Mouse (Mus musculus): ENCODE measurements at regions not wholly inside any gene's neighbourhood (a gene's known extent, or its start where the extent isn't known, plus 50 kb on each side); places are given as distances from the start of the nearest gene placed in this dataset.

GRCm38 (mm10) chr5:90164434-90164833, 59.4 kb downstream of the Cox18 start:
- no peak for DNase-seq

GRCm38 (mm10) chr5:90163033-90163859, 60.6 kb downstream of the Cox18 start:
- DNase-seq: no peak

- DNase-seq: no peak
Observed at GRCm38 (mm10) chr5:90160281-90160680, 63.5 kb downstream of the Cox18 start.

- DNase-seq: no peak
Observed at GRCm38 (mm10) chr5:90156522-90156921, 67.3 kb downstream of the Cox18 start.

- no peak for DNase-seq
Observed at GRCm38 (mm10) chr5:90149611-90150532, 73.9 kb downstream of the Cox18 start.

GRCm38 (mm10) chr5:90135971-90136370, 87.8 kb downstream of the Cox18 start:
- peak; percentile 75 for DNase-seq

GRCm38 (mm10) chr5:90107036-90107435, 116.8 kb downstream of the Cox18 start:
- peak; percentile 91 for DNase-seq

GRCm38 (mm10) chr5:90104672-90105071, 119.1 kb downstream of the Cox18 start:
- DNase-seq: peak; percentile 70

- no peak for DNase-seq
Observed at GRCm38 (mm10) chr5:90088541-90088940, 135.3 kb downstream of the Cox18 start.

- DNase-seq: no peak
Observed at GRCm38 (mm10) chr5:90086491-90086890, 137.3 kb downstream of the Cox18 start.

GRCm38 (mm10) chr5:90077025-90077536, 146.7 kb downstream of the Cox18 start:
- DNase-seq: no peak

GRCm38 (mm10) chr5:90075629-90076349, 148.0 kb downstream of the Cox18 start:
- peak; percentile 97 for DNase-seq

GRCm38 (mm10) chr5:90071806-90072205, 152.0 kb downstream of the Cox18 start:
- no peak for DNase-seq

GRCm38 (mm10) chr5:90068601-90069000, 155.2 kb downstream of the Cox18 start:
- DNase-seq: no peak

- DNase-seq: no peak
Observed at GRCm38 (mm10) chr5:90067817-90068216, 156.0 kb downstream of the Cox18 start.

GRCm38 (mm10) chr5:90065884-90066615, 157.8 kb downstream of the Cox18 start:
- DNase-seq: peak; percentile 87

- DNase-seq: no peak
Observed at GRCm38 (mm10) chr5:90055686-90056085, 168.1 kb downstream of the Cox18 start.

GRCm38 (mm10) chr5:90052516-90052915, 169.4 kb upstream of the Adamts3 start:
- no peak for DNase-seq

GRCm38 (mm10) chr5:90049856-90050255, 166.7 kb upstream of the Adamts3 start:
- no peak for DNase-seq

- DNase-seq: no peak
Observed at GRCm38 (mm10) chr5:90042781-90043180, 159.6 kb upstream of the Adamts3 start.

GRCm38 (mm10) chr5:90033103-90033502, 150.0 kb upstream of the Adamts3 start:
- DNase-seq: peak; percentile 94

- no peak for DNase-seq
Observed at GRCm38 (mm10) chr5:90030737-90031136, 147.6 kb upstream of the Adamts3 start.

All from heart, adult 11 months (tissue).